Mouse (Mus musculus) heart, embryonic 12.5 days (tissue): ENCODE data around the gene Tgfbrap1. TPM values are rescaled to one million over a fixed set of nuclear protein-coding genes. Genes with fewer than 3 reads are reported as not detected.
"Not testable (repeated sequence)": the region's sequence is repeated elsewhere in the genome, so short reads cannot be mapped to it uniquely, and the experiment has no call there.

ENCODE experiments used
- ATAC-seq: fragments of 200-750 bp; cut with Nextera tagmentation; 2 replicates; pipeline ENCODE4 v1.8.0; 2017; ENCODE audit warnings: moderate TSS enrichment, moderate library complexity; ENCODE audit not compliant: insufficient number of reproducible peaks, low FRiP score
- H3K27ac ChIP-seq: fragments of 300-500 bp; sonication (generic); 2 replicates; pipeline ENCODE4 v1.5.1; 2016; ENCODE audit warnings: mild to moderate bottlenecking, moderate library complexity; ENCODE audit not compliant: poor library complexity, severe bottlenecking
- H3K27me3 ChIP-seq: fragments of 300-500 bp; sonication (generic); replicated peaks from 2 replicates; pipeline ENCODE4 v1.6.1; 2016; ENCODE audit warnings: mild to moderate bottlenecking, moderate library complexity
- H3K36me3 ChIP-seq: fragments of 300-500 bp; sonication (generic); 2 replicates; pipeline ENCODE4 v1.6.1; 2016; ENCODE audit warnings: mild to moderate bottlenecking, moderate library complexity
- H3K4me1 ChIP-seq: fragments of 300-500 bp; sonication (generic); replicated peaks from 2 replicates; pipeline ENCODE4 v1.6.1; 2016; ENCODE audit warnings: mild to moderate bottlenecking
- H3K4me2 ChIP-seq: fragments of 300-500 bp; sonication (generic); 2 replicates; pipeline ENCODE4 v1.6.1; 2016; ENCODE audit warnings: mild to moderate bottlenecking, moderate library complexity
- H3K4me3 ChIP-seq: fragments of 300-500 bp; sonication (generic); 2 replicates; pipeline ENCODE4 v1.5.1; 2016; ENCODE audit warnings: mild to moderate bottlenecking
- H3K9ac ChIP-seq: fragments of 300-500 bp; sonication (generic); 2 replicates; pipeline ENCODE4 v1.6.1; 2016; ENCODE audit warnings: mild to moderate bottlenecking, moderate library complexity
- H3K9me3 ChIP-seq: fragments of 300-500 bp; sonication (generic); replicated peaks from 2 replicates; pipeline ENCODE4 v1.6.1; 2016; ENCODE audit warnings: mild to moderate bottlenecking, moderate library complexity
- WGBS: fragments of 180-500 bp; shearing (Covaris S2); methylation state at CpG from one replicate; pipeline ENCODE4 v1.1.7; 2016; 5-methylcytosine and 5-hydroxymethylcytosine counted together
- polyA plus RNA-seq: library from polyadenylated mRNA; unstranded; fragments of >200 nt; fragmentation: Nextera tagmentation; extraction: Ambion mirVana; gene quantifications from 2 replicates; pipeline ENCODE4 v1.2.1, GENCODE M21; 2016

The Tgfbrap1 gene
- polyA plus RNA-seq, 1 experiment from 2014 or later = 10.6 TPM

GRCm38 (mm10) chr1:43070726-43071125, 27.7 kb downstream of the Tgfbrap1 start:
- no peaks in the 10 kb centered on the region for H3K4me1 ChIP-seq
- no peak overlapping the region for H3K4me3 ChIP-seq
- no peak overlapping the region for H3K27ac ChIP-seq
- ATAC-seq = no peak
- no peaks in the 10 kb centered on the region for H3K27me3 ChIP-seq
- no peak overlapping the region for H3K9ac ChIP-seq
- H3K9me3 ChIP-seq = no peaks in the 10 kb centered on the region
- H3K4me2 ChIP-seq = no peak overlapping the region
- 82% methylated on average over 5 of the region's 5 CpGs for WGBS
- H3K36me3 ChIP-seq = peaks cover 51% of the 10 kb centered on the region

- ATAC-seq = no peak
- Histone ChIP-seq H3K9me3 (no peaks in the 10 kb centered on the region), H3K4me3 (no peak overlapping the region), H3K4me2 (no peak overlapping the region), H3K27me3 (no peaks in the 10 kb centered on the region), H3K9ac (no peak overlapping the region), H3K4me1 (no peaks in the 10 kb centered on the region), H3K27ac (no peak overlapping the region), H3K36me3 (peaks cover 54% of the 10 kb centered on the region)
- 63% methylated on average over 7 of the region's 7 CpGs for WGBS
Observed at GRCm38 (mm10) chr1:43067551-43067950, 30.9 kb downstream of the Tgfbrap1 start.

- H3K4me3 ChIP-seq = no peak overlapping the region
- no peak overlapping the region for H3K9ac ChIP-seq
- ATAC-seq = no peak
- H3K9me3 ChIP-seq = no peaks in the 10 kb centered on the region
- no peaks in the 10 kb centered on the region for H3K4me1 ChIP-seq
- no peak overlapping the region for H3K4me2 ChIP-seq
- WGBS = 84% methylated on average over 8 of the region's 8 CpGs
- H3K36me3 ChIP-seq = peaks cover 59% of the 10 kb centered on the region
- H3K27me3 ChIP-seq = no peaks in the 10 kb centered on the region
- H3K27ac ChIP-seq = no peak overlapping the region
Observed at GRCm38 (mm10) chr1:43066573-43066972, 31.9 kb downstream of the Tgfbrap1 start.

GRCm38 (mm10) chr1:43065615-43066310, 32.7 kb downstream of the Tgfbrap1 start:
- Histone ChIP-seq H3K4me1 (no peaks in the 10 kb centered on the region), H3K4me3 (no peak overlapping the region), H3K27me3 (no peaks in the 10 kb centered on the region), H3K9me3 (no peaks in the 10 kb centered on the region), H3K9ac (no peak overlapping the region), H3K4me2 (no peak overlapping the region), H3K27ac (no peak overlapping the region), H3K36me3 (peaks cover 63% of the 10 kb centered on the region)
- peak; percentile 36; the same call in 1 of the 2 replicates for ATAC-seq
- 53% methylated on average over 9 of the region's 9 CpGs for WGBS

- 89% methylated on average over 5 of the region's 5 CpGs for WGBS
- Histone ChIP-seq H3K27ac (no peak overlapping the region), H3K9me3 (no peaks in the 10 kb centered on the region), H3K9ac (no peak overlapping the region), H3K4me2 (no peak overlapping the region), H3K36me3 (peaks cover 66% of the 10 kb centered on the region), H3K27me3 (no peaks in the 10 kb centered on the region), H3K4me3 (no peak overlapping the region), H3K4me1 (peaks cover 9% of the 10 kb centered on the region)
- no peak for ATAC-seq
Observed at GRCm38 (mm10) chr1:43051903-43052302, 46.5 kb downstream of the Tgfbrap1 start.

GRCm38 (mm10) chr1:43047811-43048210, 50.6 kb downstream of the Tgfbrap1 start:
- Histone ChIP-seq H3K4me1 (peaks cover 1% of the 10 kb centered on the region; the same call in 1 of the 2 replicates), H3K4me3 (no peak overlapping the region), H3K4me2 (no peak overlapping the region), H3K9me3 (no peaks in the 10 kb centered on the region), H3K27ac (no peak overlapping the region), H3K27me3 (no peaks in the 10 kb centered on the region), H3K9ac (no peak overlapping the region), H3K36me3 (peaks cover 36% of the 10 kb centered on the region)
- ATAC-seq = no peak
- WGBS = 84% methylated on average over 10 of the region's 10 CpGs

- H3K4me1 ChIP-seq = peaks cover 8% of the 10 kb centered on the region
- H3K4me3 ChIP-seq = no peak overlapping the region
- ATAC-seq = no peak
- H3K27ac ChIP-seq = no peak overlapping the region
- H3K27me3 ChIP-seq = no peaks in the 10 kb centered on the region
- no peak overlapping the region for H3K4me2 ChIP-seq
- H3K9ac ChIP-seq = no peak overlapping the region
- WGBS = 71% methylated on average over 2 of the region's 2 CpGs
- no peaks in the 10 kb centered on the region for H3K9me3 ChIP-seq
- peaks cover 32% of the 10 kb centered on the region for H3K36me3 ChIP-seq
Observed at GRCm38 (mm10) chr1:43046990-43047389, 51.4 kb downstream of the Tgfbrap1 start.

GRCm38 (mm10) chr1:43045204-43045982, 53.0 kb downstream of the Tgfbrap1 start:
- Histone ChIP-seq H3K27me3 (no peaks in the 10 kb centered on the region), H3K4me1 (peaks cover 10% of the 10 kb centered on the region), H3K9ac (no peak overlapping the region), H3K27ac (no peak overlapping the region), H3K4me3 (no peak overlapping the region), H3K9me3 (no peaks in the 10 kb centered on the region), H3K4me2 (no peak overlapping the region), H3K36me3 (peaks cover 16% of the 10 kb centered on the region)
- WGBS = 69% methylated on average over 14 of the region's 14 CpGs
- no peak for ATAC-seq

- Histone ChIP-seq H3K4me3 (no peak overlapping the region), H3K36me3 (no peaks in the 10 kb centered on the region), H3K4me1 (peaks cover 10% of the 10 kb centered on the region), H3K9ac (no peak overlapping the region), H3K9me3 (no peaks in the 10 kb centered on the region), H3K27ac (no peak overlapping the region), H3K27me3 (no peaks in the 10 kb centered on the region), H3K4me2 (no peak overlapping the region)
- no peak for ATAC-seq
- 30% methylated on average over 6 of the region's 6 CpGs for WGBS
Observed at GRCm38 (mm10) chr1:43042271-43042670, 56.2 kb downstream of the Tgfbrap1 start.

- Histone ChIP-seq H3K27ac (no peak overlapping the region), H3K4me2 (no peak overlapping the region), H3K36me3 (no peaks in the 10 kb centered on the region), H3K4me1 (no peaks in the 10 kb centered on the region), H3K9me3 (no peaks in the 10 kb centered on the region), H3K4me3 (no peak overlapping the region), H3K27me3 (no peaks in the 10 kb centered on the region), H3K9ac (no peak overlapping the region)
- WGBS = 81% methylated on average over 7 of the region's 7 CpGs
- ATAC-seq = no peak
Observed at GRCm38 (mm10) chr1:43036014-43036413, 62.4 kb downstream of the Tgfbrap1 start.

GRCm38 (mm10) chr1:43015153-43015685, 83.2 kb downstream of the Tgfbrap1 start:
- H3K4me2 ChIP-seq, H3K27ac ChIP-seq, H3K27me3 ChIP-seq, H3K4me3 ChIP-seq, H3K4me1 ChIP-seq, H3K9me3 ChIP-seq, H3K36me3 ChIP-seq, ATAC-seq, H3K9ac ChIP-seq: not testable (repeated sequence)
- WGBS = 83% methylated on average over 7 of the region's 7 CpGs
